Mouse (Mus musculus) myocyte (in vitro differentiated cells): Measurements from ENCODE around the gene Dnajc15.

ENCODE experiments used
- CEBPB ChIP-seq: IDR thresholded peaks from 2 replicates; pipeline ENCODE4 v1.6.1; 2011; ENCODE audit warnings: mild to moderate bottlenecking, moderate library complexity; ENCODE audit not compliant: poor library complexity, insufficient read depth, severe bottlenecking
- E2F4 ChIP-seq: IDR thresholded peaks from one replicate; pipeline ENCODE4 v1.6.1; 2011; ENCODE audit warnings: mild to moderate bottlenecking, control low read depth, moderate library complexity; ENCODE audit not compliant: insufficient read depth
- MAX ChIP-seq: IDR thresholded peaks from one replicate; pipeline ENCODE4 v1.6.1; 2011; ENCODE audit warnings: low read depth, mild to moderate bottlenecking, control low read depth
- MYOD1 ChIP-seq, 3 experiments: IDR thresholded peaks; one replicate each; pipeline ENCODE4 v1.6.1; 2011; ENCODE audit warnings: control low read depth in 2 of 3, low read depth in 2 of 3, mild to moderate bottlenecking in 2 of 3, moderate library complexity in 1 of 3; ENCODE audit not compliant: insufficient read length in 2 of 3, control insufficient read depth in 1 of 3
- MYOG ChIP-seq, 3 experiments: IDR thresholded peaks; one replicate each; pipeline ENCODE4 v1.6.1; 2011; ENCODE audit warnings: control low read depth in 2 of 3, low read depth in 2 of 3, mild to moderate bottlenecking in 2 of 3; ENCODE audit not compliant: insufficient read length in 2 of 3, control insufficient read depth in 1 of 3, insufficient read depth in 1 of 3
- POLR2A ChIP-seq: IDR thresholded peaks from one replicate; pipeline ENCODE4 v1.6.1; 2011; ENCODE audit warnings: low read depth, mild to moderate bottlenecking, control low read depth, moderate library complexity; ENCODE audit not compliant: insufficient read length
- POLR2AphosphoS2 ChIP-seq: IDR thresholded peaks from one replicate; pipeline ENCODE4 v1.6.1; 2011; ENCODE audit warnings: low read depth, control low read depth; ENCODE audit not compliant: insufficient read length
- REST ChIP-seq: IDR thresholded peaks from one replicate; pipeline ENCODE4 v1.6.1; 2011; ENCODE audit warnings: mild to moderate bottlenecking, control low read depth, moderate library complexity; ENCODE audit not compliant: insufficient read depth, insufficient read length
- TCF12 ChIP-seq: IDR thresholded peaks from one replicate; pipeline ENCODE4 v1.6.1; 2011; ENCODE audit warnings: mild to moderate bottlenecking, control low read depth; ENCODE audit not compliant: poor library complexity, insufficient read depth, severe bottlenecking
- USF1 ChIP-seq: IDR thresholded peaks from one replicate; pipeline ENCODE4 v1.6.1; 2011; ENCODE audit warnings: low read depth, mild to moderate bottlenecking, control low read depth, moderate library complexity

DNA sequence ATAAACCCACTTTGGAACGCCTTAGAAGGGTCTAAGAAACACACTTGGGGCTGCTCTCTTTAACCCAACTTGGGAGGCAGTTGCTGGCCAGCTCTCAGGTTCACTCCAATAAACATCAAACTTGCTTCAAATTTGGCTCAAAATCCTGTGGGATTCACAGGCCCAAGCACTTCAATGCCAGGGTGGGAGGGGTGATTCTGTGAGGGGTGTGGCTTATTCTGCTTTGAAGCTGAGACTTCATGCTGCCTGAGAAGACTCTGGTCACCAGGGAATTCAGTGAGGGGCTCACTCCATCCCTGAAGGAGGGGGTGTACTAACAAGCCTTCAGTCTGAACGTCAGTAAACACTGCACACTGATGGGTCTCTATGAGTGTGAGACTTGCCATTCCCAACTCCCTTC, 103.3 kb downstream of the Dnajc15 start:
- TF ChIP-seq POLR2AphosphoS2: no peak
- no peak for TF ChIP-seq TCF12
- no peak for TF ChIP-seq POLR2A
- no peak for TF ChIP-seq MYOG (IDR thresholded peaks at IDR 0.05; ENCODE audit: control insufficient read depth in 1 of 3, insufficient read depth in 1 of 3, insufficient read length in 2 of 3, low read depth in 2 of 3)
- TF ChIP-seq USF1: no peak
- no peak for TF ChIP-seq MAX
- no peak for TF ChIP-seq E2F4
- no peak for TF ChIP-seq CEBPB
- no peak for TF ChIP-seq MYOD1 (IDR thresholded peaks at IDR 0.05; ENCODE audit: control insufficient read depth in 1 of 3, insufficient read length in 2 of 3, low read depth in 2 of 3)
- TF ChIP-seq REST: no peak
